Mouse (Mus musculus) liver, adult 2 months (tissue): ENCODE results near the gene Auts2.

Experiments used
- CTCF ChIP-seq: fragments of 200-500 bp; IDR thresholded peaks from 2 replicates; pipeline ENCODE4 v1.5.1; 2011; ENCODE audit warnings: low read depth, low read length, control low read depth
- POLR2A ChIP-seq: fragments of 200-500 bp; IDR thresholded peaks from 2 replicates; pipeline ENCODE4 v1.6.1; 2011; ENCODE audit warnings: low read length, control low read depth; ENCODE audit not compliant: insufficient read depth; ENCODE audit errors: extremely low read depth

- no peak for TF ChIP-seq CTCF
- TF ChIP-seq POLR2A, result no peak
These were observed 361.1 kb downstream of the Auts2 start for GRCm38 (mm10) chr5:132182077-132182476.
